Mouse (Mus musculus) left cerebral cortex, adult 2 months (tissue): ENCODE results near the gene Rbm41. TPM values are rescaled to one million over a fixed set of nuclear protein-coding genes. Genes with fewer than 3 reads are reported as not detected.

Source experiments
- DNase-seq, 2 experiments: peaks; one replicate each; pipeline ENCODE4 v3.0.0; 2021 to 2022; ENCODE audit warnings: low spot score in 2 of 2, mixed read lengths in 1 of 2; ENCODE audit errors: extremely low spot score in 1 of 2
- H3K27ac ChIP-seq: fragments of 200-600 bp; 2 replicates; pipeline ENCODE4 v1.8.1; 2022
- H3K4me3 ChIP-seq: fragments of 200-600 bp; 2 replicates; pipeline ENCODE4 v1.8.1; 2022
- CTCF ChIP-seq: fragments of 200-600 bp; IDR thresholded peaks from 2 replicates; pipeline ENCODE4 v1.8.1; 2022; ENCODE audit warnings: antibody characterized with exemption, mild to moderate bottlenecking, moderate library complexity
- intact Hi-C: fragments of 180-260 bp; cut with DNase I; formaldehyde crosslinking; loops from one replicate; pipeline ENCODE4 v1.15.1; 2025
- total RNA-seq, 2 experiments: library from RNA; stranded (reverse); gene quantifications; 2 replicates each; pipeline ENCODE4 v1.2.3; 2021

The Rbm41 gene
- total RNA-seq, 2 experiments from 2014 or later: 8.4 to 9.2 TPM

GRCm38 (mm10) chrX:139859402-139859801 is 139.0 kb downstream of the Rbm41 start:
- intact Hi-C loops: no loop called here
- no peak overlapping the region for H3K4me3 ChIP-seq
- H3K27ac ChIP-seq: no peak overlapping the region
- TF ChIP-seq CTCF: no peak
- no peak for DNase-seq

- Histone ChIP-seq H3K4me3 (no peak overlapping the region), H3K27ac (no peak overlapping the region)
- no peak for TF ChIP-seq CTCF
- no peak for DNase-seq
- intact Hi-C loops: no loop called here
Observed at GRCm38 (mm10) chrX:139854795-139855194, 143.6 kb downstream of the Rbm41 start.

GRCm38 (mm10) chrX:139841091-139841490 is 157.3 kb downstream of the Rbm41 start:
- DNase-seq: no peak
- Histone ChIP-seq H3K4me3 (no peak overlapping the region), H3K27ac (no peak overlapping the region)
- TF ChIP-seq CTCF: no peak
- intact Hi-C loops: no loop called here

Other genes with a start within 250 kb of the Rbm41 start
- not detected for gene Ripply1, start 216.2 kb downstream of the Rbm41 start, total RNA-seq
- gene Cldn2, start 197.8 kb downstream of the Rbm41 start, total RNA-seq: under 1 TPM; 0.44 to 0.57 TPM
- gene Morc4, start 126.9 kb downstream of the Rbm41 start, total RNA-seq: 1 to 10 TPM; 3.2 to 4.8 TPM
- under 1 TPM in 1 of 2 experiments, not detected in 1; 0.37 TPM for gene Nup62cl, start 64.1 kb upstream of the Rbm41 start, total RNA-seq
- gene Pih1h3b, start 64.3 kb upstream of the Rbm41 start, total RNA-seq: not detected